Mouse (Mus musculus): ENCODE results near the gene Synpo2.

The Synpo2 gene

GRCm38 (mm10) chr3:123162289-123163191 is 73.4 kb downstream of the Synpo2 start:
- no peak for DNase-seq

- no peak for DNase-seq
Measured at GRCm38 (mm10) chr3:123160792-123161191, 75.2 kb downstream of the Synpo2 start.

- peak in 1 of 2 experiments; percentile 24 for DNase-seq
Measured at GRCm38 (mm10) chr3:123159139-123159824, 76.7 kb downstream of the Synpo2 start.

- DNase-seq = no peak
Measured at GRCm38 (mm10) chr3:123158579-123158978, 77.4 kb downstream of the Synpo2 start.

- no peak for DNase-seq
Measured at GRCm38 (mm10) chr3:123153337-123153736, 82.6 kb downstream of the Synpo2 start.

GRCm38 (mm10) chr3:123152911-123153310 is 83.0 kb downstream of the Synpo2 start:
- no peak for DNase-seq

GRCm38 (mm10) chr3:123150523-123151135 is 85.3 kb downstream of the Synpo2 start:
- DNase-seq = no peak

GRCm38 (mm10) chr3:123149380-123150162 is 86.4 kb downstream of the Synpo2 start:
- no peak for DNase-seq

GRCm38 (mm10) chr3:123148641-123149040 is 87.3 kb downstream of the Synpo2 start:
- no peak for DNase-seq

- no peak for DNase-seq
Measured at GRCm38 (mm10) chr3:123146557-123146956, 89.4 kb downstream of the Synpo2 start.

- DNase-seq = no peak
Measured at GRCm38 (mm10) chr3:123145942-123146341, 90.0 kb downstream of the Synpo2 start.

- DNase-seq = no peak
Measured at GRCm38 (mm10) chr3:123143412-123143811, 92.5 kb downstream of the Synpo2 start.

- DNase-seq = no peak
Measured at GRCm38 (mm10) chr3:123142298-123142697, 93.7 kb downstream of the Synpo2 start.

GRCm38 (mm10) chr3:123141069-123141468 is 94.9 kb downstream of the Synpo2 start:
- DNase-seq = no peak

- DNase-seq = no peak
Measured at GRCm38 (mm10) chr3:123140134-123140533, 95.8 kb downstream of the Synpo2 start.

GRCm38 (mm10) chr3:123139619-123140018 is 96.3 kb downstream of the Synpo2 start:
- DNase-seq = no peak

GRCm38 (mm10) chr3:123138274-123139003 is 97.5 kb downstream of the Synpo2 start:
- DNase-seq = peak in 1 of 2 experiments; percentile 20

- no peak for DNase-seq
Measured at GRCm38 (mm10) chr3:123132101-123132500, 103.8 kb downstream of the Synpo2 start.

GRCm38 (mm10) chr3:123131151-123131756 is 104.7 kb downstream of the Synpo2 start:
- DNase-seq = no peak

- DNase-seq = no peak
Measured at GRCm38 (mm10) chr3:123130314-123131150, 105.4 kb downstream of the Synpo2 start.

Data from spleen, adult 18-20 months (tissue).